In genomic region chr12:51843576-51844520, GRCm38 (mm10) we compare ENCODE assay signal across 8 mouse cellular contexts. TPM values are rescaled to one million over a fixed set of nuclear protein-coding genes. Genes with fewer than 3 reads are reported as not detected.
A peak's percentile ranks its signal among the peaks of the same experiment; 100 is the strongest.
DNase-seq lines count a peak whose midpoint lies in the region; ATAC-seq and TF ChIP-seq lines count a peak whose summit lies in the region.

No protein-coding gene starts in this region.

- H3K27me3 ChIP-seq in megakaryocyte, embryonic 14.5 days (replicated peaks), result no peaks in the 10 kb centered on the region
- H3K27me3 ChIP-seq in forebrain, embryonic 10.5 days (ENCODE audit: poor library complexity, severe bottlenecking), result peaks cover 11% of the 10 kb centered on the region
- no peaks in the 10 kb centered on the region for H3K27me3 ChIP-seq in small intestine, adult 2 months (ENCODE audit: control insufficient read depth, insufficient read depth, low read length)

- H3K27ac ChIP-seq in forebrain, embryonic 10.5 days, result peak overlapping the region; percentile 85
- peak overlapping the region; percentile 82 for H3K27ac ChIP-seq in small intestine, adult 2 months (ENCODE audit: insufficient read depth, low read depth, low read length)

- no peak for DNase-seq in forebrain, embryonic 10.5 days (ENCODE audit: extremely low spot score, low spot score)
- DNase-seq in liver, result peak; percentile 69
- no peak for DNase-seq in layer of hippocampus, adult 8-10 months (ENCODE audit: low spot score in 2 of 2)
- no peak for DNase-seq in right cerebral cortex, postnatal 10 days (ENCODE audit: low spot score in 2 of 2)
- no peak for DNase-seq in gastrocnemius, postnatal 10 days

- peak overlapping the region; percentile 92 for H3K4me3 ChIP-seq in megakaryocyte, embryonic 14.5 days (replicated peaks)
- H3K4me3 ChIP-seq in forebrain, embryonic 10.5 days, result peak overlapping the region; percentile 57
- no peak overlapping the region for H3K4me3 ChIP-seq in small intestine, adult 2 months (ENCODE audit: low read depth, low read length)

- no peaks in the 10 kb centered on the region for H3K9me3 ChIP-seq in megakaryocyte, embryonic 14.5 days
- H3K9me3 ChIP-seq in forebrain, embryonic 10.5 days, result no peaks in the 10 kb centered on the region

- H3K4me1 ChIP-seq in megakaryocyte, embryonic 14.5 days, result peaks cover 87% of the 10 kb centered on the region
- H3K4me1 ChIP-seq in forebrain, embryonic 10.5 days, result peaks cover 29% of the 10 kb centered on the region
- H3K4me1 ChIP-seq in small intestine, adult 2 months (ENCODE audit: control insufficient read depth, insufficient read depth, insufficient read length, low read length), result peaks cover 3% of the 10 kb centered on the region; the same call in 1 of the 2 replicates

- ATAC-seq in megakaryocyte, adult 5-6 weeks (ENCODE audit: poor library complexity, severe bottlenecking), result no peak

- WGBS in forebrain, embryonic 10.5 days, result 33% methylated on average over 15 of the region's 15 CpGs
- WGBS in small intestine, adult 2 months, result 18% methylated on average over 15 of the region's 15 CpGs

- no peak for TF ChIP-seq CTCF in small intestine, adult 2 months (IDR thresholded peaks at IDR 0.05; ENCODE audit: extremely low read depth, insufficient read length, insufficient replicate concordance, low read depth, low read length)

- no peak for TF ChIP-seq POLR2A in small intestine, adult 2 months (IDR thresholded peaks at IDR 0.05; ENCODE audit: low read depth, low read length)

- no peaks in the 10 kb centered on the region for H3K36me3 ChIP-seq in megakaryocyte, embryonic 14.5 days (replicated peaks; ENCODE audit: low read length)
- no peaks in the 10 kb centered on the region for H3K36me3 ChIP-seq in forebrain, embryonic 10.5 days (replicated peaks)
- no peaks in the 10 kb centered on the region for H3K36me3 ChIP-seq in small intestine, adult 2 months (ENCODE audit: control insufficient read depth, insufficient read depth, low read length)

RNA-seq across cellular contexts. Expression of gene Hectd1, which starts 14.5 kb away (rescaled TPM):
- 0.77 and 2.0 TPM in 2 replicates for polyA plus RNA-seq in megakaryocyte, embryonic 14.5 days (2012; ENCODE audit: insufficient read depth, low replicate concordance)
- total RNA-seq in megakaryocyte, adult 5-6 weeks (2015), result 47.5 and 49.2 TPM in 2 replicates
- total RNA-seq in megakaryocyte, adult 5-6 weeks (2017), result 89.7 and 96.1 TPM in 2 replicates
- polyA plus RNA-seq in forebrain, embryonic 10.5 days (2016; fragmentation: Nextera tagmentation; extraction: Ambion mirVana), result 30.9 and 32.3 TPM in 2 replicates
- polyA plus RNA-seq in small intestine, adult 2 months (2012; rRNA removed), result 3.5 and 6.7 TPM in 2 replicates
- 10 to 100 TPM; 76.0 to 86.8 (median 83.3) TPM for total RNA-seq in layer of hippocampus, adult 8-10 months (2022)
- total RNA-seq in gastrocnemius, postnatal 10 days (2021), result 10 to 100 TPM; 85.6 to 90.6 TPM
